Mouse (Mus musculus) left cerebral cortex, adult 11 months (tissue): ENCODE measurements around the gene Ifitm6.
"Not testable (repeated sequence)": the region's sequence is repeated elsewhere in the genome, so short reads cannot be mapped to it uniquely, and the experiment has no call there.

Source experiments
- DNase-seq: peaks from one replicate; pipeline ENCODE4 v3.0.0; 2022; ENCODE audit warnings: low spot score

Ifitm6 gene

DNA sequence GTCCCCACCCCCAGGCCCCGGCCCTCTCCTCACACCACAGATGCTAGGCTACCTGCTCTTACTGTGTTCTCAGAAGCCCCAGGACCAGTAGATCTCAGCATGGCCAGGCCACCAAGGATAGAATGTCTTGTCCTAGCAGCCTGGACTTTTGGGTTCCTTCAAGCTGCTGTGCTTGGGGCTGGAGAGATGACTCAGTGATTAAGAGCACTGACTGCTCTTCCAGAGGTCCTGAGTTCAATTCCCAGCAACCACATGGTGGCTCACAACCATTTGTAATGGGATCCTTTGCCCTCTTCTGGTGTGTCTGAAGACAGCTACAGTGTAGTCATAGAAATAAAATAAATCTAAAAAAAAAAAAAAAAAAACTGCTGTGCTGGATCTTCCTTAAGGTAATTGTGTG, at the start of gene Ifitm6:
TSS of gene Ifitm6 (minus strand) at position 101 of the 400 bp plus-strand sequence.
- not testable (repeated sequence) for DNase-seq

GRCm38 (mm10) chr7:141064576-141064975, 46.9 kb upstream of the Ifitm6 start:
- no peak for DNase-seq

DNA sequence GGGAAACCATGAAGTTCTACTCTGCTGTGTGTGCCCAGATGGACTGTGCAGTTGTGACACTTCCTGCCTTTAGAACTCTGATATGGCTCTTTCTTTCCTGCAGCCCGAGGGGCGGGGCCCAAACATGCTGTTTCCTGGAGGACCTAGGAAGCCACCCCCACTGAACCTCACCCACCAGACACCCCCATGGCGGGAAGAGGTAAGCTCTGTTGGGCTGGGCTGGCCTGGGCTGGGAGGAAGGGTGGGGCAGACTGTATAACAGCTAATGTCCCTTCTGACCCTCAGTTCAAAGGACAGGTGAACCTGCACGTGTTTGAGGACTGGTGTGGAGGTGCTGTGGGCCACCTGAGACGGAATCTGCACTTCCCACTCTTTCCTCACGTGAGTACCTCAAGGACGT, 46.5 kb upstream of the Ifitm6 start:
- DNase-seq = no peak

GRCm38 (mm10) chr7:141063353-141063752, 45.6 kb upstream of the Ifitm6 start:
- no peak for DNase-seq

GRCm38 (mm10) chr7:141062525-141062924, 44.8 kb upstream of the Ifitm6 start:
- no peak for DNase-seq

DNA sequence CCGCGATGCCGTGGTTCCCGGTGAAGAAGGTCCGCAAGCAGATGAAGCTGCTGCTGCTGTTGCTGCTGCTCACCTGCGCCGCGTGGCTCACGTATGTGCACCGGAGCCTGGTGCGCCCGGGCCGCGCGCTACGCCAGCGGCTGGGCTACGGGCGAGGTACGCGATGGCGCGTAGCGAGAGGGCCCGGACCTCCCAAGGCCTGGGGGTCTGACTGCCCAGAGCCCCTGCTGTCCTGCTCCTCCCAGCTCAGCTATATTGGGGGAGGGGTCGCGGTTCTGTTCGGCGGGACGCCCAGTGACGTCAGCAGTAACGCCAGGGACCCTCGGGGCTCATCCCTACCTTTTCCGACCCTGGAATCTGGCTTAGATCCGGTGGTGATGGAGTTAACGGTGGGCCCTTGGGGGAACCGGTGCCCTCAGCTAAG, 43.6 kb upstream of the Ifitm6 start:
- DNase-seq = no peak

- peak; percentile 89 for DNase-seq
These were observed 42.9 kb upstream of the Ifitm6 start, which contains the start of gene B4galnt4 for GRCm38 (mm10) chr7:141060426-141061242. TSS of gene B4galnt4 (plus strand) at chr7:141061104.

- DNase-seq = no peak
These were observed 42.2 kb upstream of the Ifitm6 start for GRCm38 (mm10) chr7:141059929-141060328.

DNA sequence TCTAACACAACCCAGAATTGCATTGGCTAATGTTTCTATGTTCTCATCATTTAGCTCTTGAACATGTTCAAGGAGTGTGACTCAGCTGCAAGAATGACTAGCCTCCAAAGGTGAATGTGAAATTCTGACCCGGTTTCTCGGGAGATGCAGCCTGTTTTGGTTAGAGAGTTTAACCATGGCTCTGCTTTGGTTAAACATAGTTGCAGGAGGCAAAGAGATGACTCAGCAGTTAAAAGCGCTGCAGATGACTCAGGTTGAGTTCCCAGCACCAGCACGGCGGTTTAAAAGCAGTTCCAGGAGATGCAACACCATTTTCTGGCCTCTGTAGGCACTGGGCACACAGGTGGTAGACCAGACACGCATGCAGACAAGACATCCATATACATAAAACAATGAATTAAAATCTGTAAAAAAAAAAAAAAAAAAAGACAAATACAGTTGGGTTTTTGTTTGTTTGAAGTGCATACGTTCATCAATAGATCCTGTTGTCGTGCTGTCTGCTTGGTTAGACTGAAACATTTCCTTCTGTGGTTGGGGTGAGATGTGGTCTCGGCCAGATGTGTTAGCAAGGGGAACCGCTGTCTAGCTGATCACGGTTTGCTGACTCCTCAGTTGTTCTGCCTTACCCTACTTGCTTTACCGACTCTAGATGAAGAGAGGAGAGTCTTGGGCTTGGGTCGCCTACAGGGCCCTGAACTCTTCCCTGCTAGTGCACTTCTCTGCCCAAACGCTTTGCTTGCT, 41.0 kb upstream of the Ifitm6 start:
- no peak for DNase-seq

- no peak for DNase-seq
These were observed 39.8 kb upstream of the Ifitm6 start for GRCm38 (mm10) chr7:141057541-141057940.

GRCm38 (mm10) chr7:141056976-141057375, 39.3 kb upstream of the Ifitm6 start:
- DNase-seq = no peak

DNA sequence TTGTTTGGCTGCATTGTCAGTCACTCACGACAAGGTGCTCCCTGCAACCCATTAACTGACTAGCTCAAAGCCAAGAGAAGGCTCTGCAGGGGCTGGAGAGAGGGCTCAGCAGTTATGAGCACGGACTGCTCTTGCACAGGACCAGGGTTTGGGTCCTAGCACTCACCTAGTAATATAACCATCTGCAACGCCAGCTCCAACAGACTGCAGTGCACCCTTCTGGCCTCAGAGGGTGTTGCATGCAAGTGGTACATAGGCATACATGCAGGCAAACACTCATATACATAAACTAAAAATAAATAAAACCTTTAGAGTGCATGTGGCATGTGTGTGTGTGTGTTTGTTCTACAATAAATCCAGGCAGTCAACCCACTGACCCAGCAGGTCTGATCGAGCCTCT, 38.1 kb upstream of the Ifitm6 start:
- no peak for DNase-seq

- DNase-seq = no peak
These were observed 34.7 kb upstream of the Ifitm6 start for GRCm38 (mm10) chr7:141052421-141052820.

DNA sequence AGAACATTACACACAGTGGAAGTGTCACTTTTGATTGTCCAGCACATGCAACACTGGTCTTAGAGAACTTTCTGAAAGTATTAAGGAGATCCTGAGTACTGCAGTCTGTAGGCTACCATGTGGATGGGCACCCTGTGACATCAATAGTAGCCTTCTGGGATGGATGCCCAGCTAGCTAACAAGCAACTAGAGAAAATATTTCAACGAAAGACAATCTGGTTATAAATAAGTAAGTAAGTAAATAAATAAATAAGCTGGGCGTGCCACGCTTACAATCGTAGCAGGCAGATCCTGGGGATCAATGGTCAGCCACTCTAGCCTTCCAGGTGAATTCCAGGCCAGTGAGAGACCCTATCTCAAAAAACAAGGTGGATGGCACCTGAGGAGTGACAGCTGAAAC, 34.3 kb upstream of the Ifitm6 start:
- no peak for DNase-seq

- DNase-seq = no peak
These were observed 33.4 kb upstream of the Ifitm6 start for GRCm38 (mm10) chr7:141051060-141051685.

DNA sequence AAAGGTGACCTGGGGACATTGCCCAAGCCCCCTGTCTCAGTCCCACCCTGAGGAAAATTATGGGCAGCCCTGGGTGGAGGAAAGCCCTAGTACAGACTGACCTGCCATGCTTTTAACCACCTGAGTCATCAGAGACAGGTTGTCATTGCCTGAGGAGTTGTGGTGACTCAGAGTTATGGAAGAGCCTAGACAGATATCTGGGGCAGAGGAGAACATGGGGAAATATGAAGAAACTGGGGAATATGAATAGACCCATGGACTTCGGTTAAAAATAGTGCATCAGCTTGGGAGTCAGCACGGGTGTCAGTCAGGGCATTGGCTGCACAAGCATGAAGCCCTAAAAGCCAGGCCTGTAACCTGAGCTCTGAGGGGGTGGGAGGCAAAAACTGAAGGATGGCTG, 31.6 kb upstream of the Ifitm6 start:
- no peak for DNase-seq

GRCm38 (mm10) chr7:141048226-141049218, 30.8 kb upstream of the Ifitm6 start:
- peak; percentile 81 for DNase-seq

DNA sequence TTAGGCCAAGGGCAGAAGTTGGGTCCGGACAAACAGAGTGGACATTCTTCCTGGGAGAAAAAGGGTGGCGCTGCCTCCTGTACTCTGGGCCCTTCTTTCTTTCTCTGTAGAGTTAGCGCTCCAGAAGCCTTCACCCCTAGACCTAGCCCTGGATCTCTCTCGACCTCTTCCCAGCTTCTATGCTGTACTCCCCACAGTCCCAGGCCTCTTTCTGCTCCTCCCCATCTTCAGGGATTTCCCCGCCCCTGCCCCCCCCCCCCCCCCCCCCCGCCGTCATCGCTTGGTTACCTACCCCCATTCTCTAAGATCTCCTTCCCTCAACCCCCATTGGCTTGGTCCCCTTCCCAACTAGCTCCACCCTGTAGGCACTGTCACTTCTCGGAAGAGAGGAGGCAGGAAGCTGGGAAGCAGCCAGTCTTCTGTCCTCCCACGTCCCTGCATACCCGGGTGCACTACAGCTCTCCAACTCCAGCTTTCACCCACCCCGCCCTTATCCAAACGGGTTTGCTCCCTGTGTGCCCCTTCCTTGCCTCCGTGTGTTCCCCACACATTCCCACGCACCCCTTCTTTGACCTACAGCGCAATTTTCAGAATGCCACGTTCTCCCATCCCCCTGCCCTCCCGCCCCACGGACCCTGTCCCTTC, 30.0 kb upstream of the Ifitm6 start:
- peak; percentile 71 for DNase-seq

GRCm38 (mm10) chr7:141046931-141047580, 29.3 kb upstream of the Ifitm6 start:
- DNase-seq = no peak

- DNase-seq = no peak
These were observed 24.8 kb upstream of the Ifitm6 start for GRCm38 (mm10) chr7:141042539-141042938.
